Mouse (Mus musculus): ENCODE measurements around the gene Smug1.

DNA sequence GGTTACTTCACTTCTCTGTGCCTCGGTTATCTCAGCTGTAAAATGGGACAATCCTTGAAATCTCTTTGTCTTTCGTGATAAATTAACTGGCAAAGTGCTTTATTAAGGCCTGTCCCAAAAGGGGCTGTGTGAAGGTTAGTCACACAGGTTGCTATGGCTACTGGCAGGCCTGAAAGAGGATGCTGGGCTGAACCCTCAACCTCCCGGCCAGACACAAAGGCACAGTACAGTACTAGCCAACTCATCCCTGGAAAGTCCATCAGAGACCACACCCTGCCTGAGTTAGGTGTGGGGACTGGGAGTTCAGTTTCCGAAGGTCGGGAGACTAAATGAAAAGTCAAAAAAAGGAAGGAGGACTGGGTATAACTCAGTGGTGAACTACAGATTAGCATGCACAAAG is 968 bp downstream of the Smug1 start:
- TF ChIP-seq POLR2A (IDR thresholded peaks at IDR 0.05; ENCODE audit: borderline replicate concordance, control insufficient read depth, low read depth, low read length) (no peak), CTCF (IDR thresholded peaks at IDR 0.05; ENCODE audit: control insufficient read depth, insufficient read depth, low read length) (no peak)
